Mouse (Mus musculus): ENCODE results near the gene Tigar. TPM values are rescaled to one million over a fixed set of nuclear protein-coding genes. Genes with fewer than 3 reads are reported as not detected.
A peak's percentile ranks its signal among the peaks of the same experiment; 100 is the strongest.

The Tigar gene
- polyA plus RNA-seq, 1 experiment: 1.7 TPM

- no peak for TF ChIP-seq POLR2A (IDR thresholded peaks at IDR 0.05; ENCODE audit: low read depth, low read length)
- no peak for TF ChIP-seq CTCF (IDR thresholded peaks at IDR 0.05; ENCODE audit: extremely low read depth, insufficient read length, insufficient replicate concordance, low read depth, low read length)
- H3K4me1 ChIP-seq (ENCODE audit: control insufficient read depth, insufficient read depth, insufficient read length, low read length): peaks cover 3% of the 10 kb centered on the region; the same call in 1 of the 2 replicates
- peaks cover 7% of the 10 kb centered on the region; the same call in 1 of the 2 replicates for H3K36me3 ChIP-seq (ENCODE audit: control insufficient read depth, insufficient read depth, low read length)
- H3K27ac ChIP-seq (ENCODE audit: insufficient read depth, low read depth, low read length): no peak overlapping the region
- no peak overlapping the region for H3K4me3 ChIP-seq (ENCODE audit: low read depth, low read length)
- H3K27me3 ChIP-seq (ENCODE audit: control insufficient read depth, insufficient read depth, low read length): no peaks in the 10 kb centered on the region
- WGBS: 73% methylated on average over 5 of the region's 5 CpGs
Observed at GRCm38 (mm10) chr6:127106726-127107125, 2.6 kb downstream of the Tigar start.

- peaks cover 7% of the 10 kb centered on the region for H3K36me3 ChIP-seq (ENCODE audit: control insufficient read depth, insufficient read depth, low read length)
- WGBS: 82% methylated on average over 5 of the region's 5 CpGs
- H3K4me3 ChIP-seq (ENCODE audit: low read depth, low read length): no peak overlapping the region
- TF ChIP-seq CTCF (IDR thresholded peaks at IDR 0.05; ENCODE audit: extremely low read depth, insufficient read length, insufficient replicate concordance, low read depth, low read length) (no peak), POLR2A (IDR thresholded peaks at IDR 0.05; ENCODE audit: low read depth, low read length) (no peak)
- H3K27me3 ChIP-seq (ENCODE audit: control insufficient read depth, insufficient read depth, low read length): no peaks in the 10 kb centered on the region
- H3K27ac ChIP-seq (ENCODE audit: insufficient read depth, low read depth, low read length): no peak overlapping the region
- H3K4me1 ChIP-seq (ENCODE audit: control insufficient read depth, insufficient read depth, insufficient read length, low read length): peaks cover 3% of the 10 kb centered on the region; the same call in 1 of the 2 replicates
Observed at GRCm38 (mm10) chr6:127106189-127106588, 3.2 kb downstream of the Tigar start.

GRCm38 (mm10) chr6:127105107-127105506 is 4.2 kb downstream of the Tigar start:
- whole genome bisulfite sequencing: 77% methylated on average over 6 of the region's 6 CpGs
- Histone ChIP-seq H3K4me3 (ENCODE audit: low read depth, low read length) (no peak overlapping the region), H3K4me1 (ENCODE audit: control insufficient read depth, insufficient read depth, insufficient read length, low read length) (peaks cover 3% of the 10 kb centered on the region; the same call in 1 of the 2 replicates), H3K36me3 (ENCODE audit: control insufficient read depth, insufficient read depth, low read length) (peaks cover 16% of the 10 kb centered on the region), H3K27me3 (ENCODE audit: control insufficient read depth, insufficient read depth, low read length) (no peaks in the 10 kb centered on the region), H3K27ac (ENCODE audit: insufficient read depth, low read depth, low read length) (no peak overlapping the region)
- TF ChIP-seq CTCF (IDR thresholded peaks at IDR 0.05; ENCODE audit: extremely low read depth, insufficient read length, insufficient replicate concordance, low read depth, low read length): peak; percentile 60; the same call in 1 of the 2 replicates
- TF ChIP-seq POLR2A (IDR thresholded peaks at IDR 0.05; ENCODE audit: low read depth, low read length): no peak

GRCm38 (mm10) chr6:127104396-127105029 is 4.8 kb downstream of the Tigar start:
- no peak for TF ChIP-seq CTCF (IDR thresholded peaks at IDR 0.05; ENCODE audit: extremely low read depth, insufficient read length, insufficient replicate concordance, low read depth, low read length)
- no peak for TF ChIP-seq POLR2A (IDR thresholded peaks at IDR 0.05; ENCODE audit: low read depth, low read length)
- 77% methylated on average over 7 of the region's 7 CpGs for WGBS
- Histone ChIP-seq H3K27me3 (ENCODE audit: control insufficient read depth, insufficient read depth, low read length) (no peaks in the 10 kb centered on the region), H3K27ac (ENCODE audit: insufficient read depth, low read depth, low read length) (no peak overlapping the region), H3K4me3 (ENCODE audit: low read depth, low read length) (no peak overlapping the region), H3K36me3 (ENCODE audit: control insufficient read depth, insufficient read depth, low read length) (peaks cover 16% of the 10 kb centered on the region), H3K4me1 (ENCODE audit: control insufficient read depth, insufficient read depth, insufficient read length, low read length) (no peaks in the 10 kb centered on the region; the same call in 1 of the 2 replicates)

- no peak for TF ChIP-seq POLR2A (IDR thresholded peaks at IDR 0.05; ENCODE audit: low read depth, low read length)
- TF ChIP-seq CTCF (IDR thresholded peaks at IDR 0.05; ENCODE audit: extremely low read depth, insufficient read length, insufficient replicate concordance, low read depth, low read length): no peak
- 86% methylated on average over 6 of the region's 6 CpGs for WGBS
Observed at GRCm38 (mm10) chr6:127103506-127104275, 5.7 kb downstream of the Tigar start.

GRCm38 (mm10) chr6:127094565-127094964 is 14.8 kb downstream of the Tigar start:
- Histone ChIP-seq H3K4me3 (ENCODE audit: low read depth, low read length) (no peak overlapping the region), H3K4me1 (ENCODE audit: control insufficient read depth, insufficient read depth, insufficient read length, low read length) (no peaks in the 10 kb centered on the region), H3K27ac (ENCODE audit: insufficient read depth, low read depth, low read length) (no peak overlapping the region), H3K27me3 (ENCODE audit: control insufficient read depth, insufficient read depth, low read length) (no peaks in the 10 kb centered on the region), H3K36me3 (ENCODE audit: control insufficient read depth, insufficient read depth, low read length) (peaks cover 26% of the 10 kb centered on the region)
- TF ChIP-seq CTCF (IDR thresholded peaks at IDR 0.05; ENCODE audit: extremely low read depth, insufficient read length, insufficient replicate concordance, low read depth, low read length): peak; percentile 38; the same call in 1 of the 2 replicates
- no peak for TF ChIP-seq POLR2A (IDR thresholded peaks at IDR 0.05; ENCODE audit: low read depth, low read length)
- 59% methylated on average over 7 of the region's 7 CpGs for WGBS

More at GRCm38 (mm10) chr6:127103506-127104275, 5.7 kb downstream of the Tigar start:
- H3K4me1 ChIP-seq (ENCODE audit: control insufficient read depth, insufficient read depth, insufficient read length, low read length): no peaks in the 10 kb centered on the region; the same call in 1 of the 2 replicates
- peaks cover 16% of the 10 kb centered on the region for H3K36me3 ChIP-seq (ENCODE audit: control insufficient read depth, insufficient read depth, low read length)
- H3K27ac ChIP-seq (ENCODE audit: insufficient read depth, low read depth, low read length): no peak overlapping the region
- no peak overlapping the region for H3K4me3 ChIP-seq (ENCODE audit: low read depth, low read length)
- H3K27me3 ChIP-seq (ENCODE audit: control insufficient read depth, insufficient read depth, low read length): no peaks in the 10 kb centered on the region

- Histone ChIP-seq H3K4me3 (ENCODE audit: low read depth, low read length) (no peak overlapping the region), H3K27me3 (ENCODE audit: control insufficient read depth, insufficient read depth, low read length) (no peaks in the 10 kb centered on the region), H3K36me3 (ENCODE audit: control insufficient read depth, insufficient read depth, low read length) (peaks cover 38% of the 10 kb centered on the region), H3K27ac (ENCODE audit: insufficient read depth, low read depth, low read length) (no peak overlapping the region), H3K4me1 (ENCODE audit: control insufficient read depth, insufficient read depth, insufficient read length, low read length) (no peaks in the 10 kb centered on the region)
- 71% methylated on average over 4 of the region's 4 CpGs for WGBS
- no peak for TF ChIP-seq CTCF (IDR thresholded peaks at IDR 0.05; ENCODE audit: extremely low read depth, insufficient read length, insufficient replicate concordance, low read depth, low read length)
- no peak for TF ChIP-seq POLR2A (IDR thresholded peaks at IDR 0.05; ENCODE audit: low read depth, low read length)
Observed at GRCm38 (mm10) chr6:127086739-127087138, 22.6 kb downstream of the Tigar start.

All from small intestine, adult 2 months (tissue).